Mouse (Mus musculus) myocyte (in vitro differentiated cells): Measurements from ENCODE around the gene Tyw5. TPM values are rescaled to one million over a fixed set of nuclear protein-coding genes. Genes with fewer than 3 reads are reported as not detected.

ENCODE experiments used
- H3K27me3 ChIP-seq: one replicate; pipeline ENCODE4 v1.6.1; 2011; ENCODE audit not compliant: control insufficient read depth, insufficient read depth, insufficient read length
- H3K36me3 ChIP-seq: one replicate; pipeline ENCODE4 v1.6.1; 2011; ENCODE audit not compliant: control insufficient read depth, insufficient read depth
- H3K4me2 ChIP-seq: one replicate; pipeline ENCODE4 v1.6.1; 2011; ENCODE audit warnings: low read depth, control low read depth
- H3K4me3 ChIP-seq: one replicate; pipeline ENCODE4 v1.5.1; 2011; ENCODE audit warnings: mild to moderate bottlenecking, control low read depth, moderate library complexity
- H3K79me2 ChIP-seq: one replicate; pipeline ENCODE4 v1.6.1; 2011; ENCODE audit not compliant: control insufficient read depth, insufficient read depth
- H3ac ChIP-seq: one replicate; pipeline ENCODE4 v1.6.1; 2011; ENCODE audit not compliant: control insufficient read depth, insufficient read length
- CEBPB ChIP-seq: IDR thresholded peaks from 2 replicates; pipeline ENCODE4 v1.6.1; 2011; ENCODE audit warnings: mild to moderate bottlenecking, moderate library complexity; ENCODE audit not compliant: poor library complexity, insufficient read depth, severe bottlenecking
- E2F4 ChIP-seq: IDR thresholded peaks from one replicate; pipeline ENCODE4 v1.6.1; 2011; ENCODE audit warnings: mild to moderate bottlenecking, control low read depth, moderate library complexity; ENCODE audit not compliant: insufficient read depth
- MAX ChIP-seq: IDR thresholded peaks from one replicate; pipeline ENCODE4 v1.6.1; 2011; ENCODE audit warnings: low read depth, mild to moderate bottlenecking, control low read depth
- MYOD1 ChIP-seq, 3 experiments: IDR thresholded peaks; one replicate each; pipeline ENCODE4 v1.6.1; 2011; ENCODE audit warnings: control low read depth in 2 of 3, low read depth in 2 of 3, mild to moderate bottlenecking in 2 of 3, moderate library complexity in 1 of 3; ENCODE audit not compliant: insufficient read length in 2 of 3, control insufficient read depth in 1 of 3
- MYOG ChIP-seq, 3 experiments: IDR thresholded peaks; one replicate each; pipeline ENCODE4 v1.6.1; 2011; ENCODE audit warnings: control low read depth in 2 of 3, low read depth in 2 of 3, mild to moderate bottlenecking in 2 of 3; ENCODE audit not compliant: insufficient read length in 2 of 3, control insufficient read depth in 1 of 3, insufficient read depth in 1 of 3
- POLR2A ChIP-seq: IDR thresholded peaks from one replicate; pipeline ENCODE4 v1.6.1; 2011; ENCODE audit warnings: low read depth, mild to moderate bottlenecking, control low read depth, moderate library complexity; ENCODE audit not compliant: insufficient read length
- POLR2AphosphoS2 ChIP-seq: IDR thresholded peaks from one replicate; pipeline ENCODE4 v1.6.1; 2011; ENCODE audit warnings: low read depth, control low read depth; ENCODE audit not compliant: insufficient read length
- REST ChIP-seq: IDR thresholded peaks from one replicate; pipeline ENCODE4 v1.6.1; 2011; ENCODE audit warnings: mild to moderate bottlenecking, control low read depth, moderate library complexity; ENCODE audit not compliant: insufficient read depth, insufficient read length
- SRF ChIP-seq: IDR thresholded peaks from one replicate; pipeline ENCODE4 v1.6.1; 2011; ENCODE audit warnings: low read depth; ENCODE audit not compliant: control insufficient read depth, insufficient read length
- TCF12 ChIP-seq: IDR thresholded peaks from one replicate; pipeline ENCODE4 v1.6.1; 2011; ENCODE audit warnings: mild to moderate bottlenecking, control low read depth; ENCODE audit not compliant: poor library complexity, insufficient read depth, severe bottlenecking
- TCF3 ChIP-seq: IDR thresholded peaks from one replicate; pipeline ENCODE4 v1.6.1; 2011; ENCODE audit warnings: low read depth, control low read depth; ENCODE audit not compliant: insufficient read length
- USF1 ChIP-seq: IDR thresholded peaks from one replicate; pipeline ENCODE4 v1.6.1; 2011; ENCODE audit warnings: low read depth, mild to moderate bottlenecking, control low read depth, moderate library complexity
- polyA plus RNA-seq: library from polyadenylated mRNA; unstranded; fragments of >200 nt; fragmentation: generic; extraction: Trizol; gene quantifications from one replicate; pipeline ENCODE4 v1.2.1, GENCODE M21; 2012; ENCODE audit warnings: missing spikeins

The Tyw5 gene
- polyA plus RNA-seq, 1 experiment, result 6.4 TPM

GRCm38 (mm10) chr1:57358546-57358945, 48.4 kb downstream of the Tyw5 start:
- Histone ChIP-seq H3K4me3 (no peak overlapping the region), H3K79me2 (no peaks in the 10 kb centered on the region), H3K4me2 (no peak overlapping the region), H3K27me3 (no peaks in the 10 kb centered on the region), H3K36me3 (no peaks in the 10 kb centered on the region), H3ac (no peak overlapping the region)
- no peak for TF ChIP-seq POLR2AphosphoS2
- no peak for TF ChIP-seq TCF12
- TF ChIP-seq MYOD1 (IDR thresholded peaks at IDR 0.05; ENCODE audit: control insufficient read depth in 1 of 3, insufficient read length in 2 of 3, low read depth in 2 of 3), result no peak
- no peak for TF ChIP-seq E2F4
- TF ChIP-seq CEBPB, result no peak
- no peak for TF ChIP-seq TCF3
- no peak for TF ChIP-seq SRF
- TF ChIP-seq REST, result no peak
- no peak for TF ChIP-seq POLR2A
- TF ChIP-seq USF1, result no peak
- no peak for TF ChIP-seq MYOG (IDR thresholded peaks at IDR 0.05; ENCODE audit: control insufficient read depth in 1 of 3, insufficient read depth in 1 of 3, insufficient read length in 2 of 3, low read depth in 2 of 3)
- TF ChIP-seq MAX, result no peak

GRCm38 (mm10) chr1:57351941-57352340, 55.0 kb downstream of the Tyw5 start:
- Histone ChIP-seq H3K27me3 (no peaks in the 10 kb centered on the region), H3K79me2 (no peaks in the 10 kb centered on the region), H3K4me3 (no peak overlapping the region), H3ac (no peak overlapping the region), H3K36me3 (no peaks in the 10 kb centered on the region), H3K4me2 (no peak overlapping the region)
- TF ChIP-seq E2F4, result no peak
- no peak for TF ChIP-seq MAX
- no peak for TF ChIP-seq CEBPB
- TF ChIP-seq USF1, result no peak
- TF ChIP-seq SRF, result no peak
- TF ChIP-seq MYOD1 (IDR thresholded peaks at IDR 0.05; ENCODE audit: control insufficient read depth in 1 of 3, insufficient read length in 2 of 3, low read depth in 2 of 3), result no peak
- TF ChIP-seq TCF12, result no peak
- TF ChIP-seq REST, result no peak
- no peak for TF ChIP-seq POLR2A
- no peak for TF ChIP-seq POLR2AphosphoS2
- no peak for TF ChIP-seq MYOG (IDR thresholded peaks at IDR 0.05; ENCODE audit: control insufficient read depth in 1 of 3, insufficient read depth in 1 of 3, insufficient read length in 2 of 3, low read depth in 2 of 3)
- no peak for TF ChIP-seq TCF3

- H3K4me3 ChIP-seq, result no peak overlapping the region
- H3ac ChIP-seq, result no peak overlapping the region
- H3K4me2 ChIP-seq, result no peak overlapping the region
- no peaks in the 10 kb centered on the region for H3K36me3 ChIP-seq
- TF ChIP-seq REST (no peak), MYOG (IDR thresholded peaks at IDR 0.05; ENCODE audit: control insufficient read depth in 1 of 3, insufficient read depth in 1 of 3, insufficient read length in 2 of 3, low read depth in 2 of 3) (no peak), POLR2AphosphoS2 (no peak), E2F4 (no peak), USF1 (no peak), SRF (no peak), POLR2A (no peak), MAX (no peak)
- peaks cover 6% of the 10 kb centered on the region for H3K27me3 ChIP-seq
- no peaks in the 10 kb centered on the region for H3K79me2 ChIP-seq
These were observed 59.4 kb downstream of the Tyw5 start for GRCm38 (mm10) chr1:57347487-57347886.

- H3K27me3 ChIP-seq, result peaks cover 6% of the 10 kb centered on the region
- H3ac ChIP-seq, result no peak overlapping the region
- no peak for TF ChIP-seq REST
- no peak for TF ChIP-seq POLR2AphosphoS2
- no peak for TF ChIP-seq MYOD1 (IDR thresholded peaks at IDR 0.05; ENCODE audit: control insufficient read depth in 1 of 3, insufficient read length in 2 of 3, low read depth in 2 of 3)
- TF ChIP-seq USF1, result no peak
- no peak for TF ChIP-seq TCF3
- TF ChIP-seq CEBPB, result no peak
- no peak for TF ChIP-seq MYOG (IDR thresholded peaks at IDR 0.05; ENCODE audit: control insufficient read depth in 1 of 3, insufficient read depth in 1 of 3, insufficient read length in 2 of 3, low read depth in 2 of 3)
- no peak for TF ChIP-seq POLR2A
- no peak for TF ChIP-seq MAX
- no peak for TF ChIP-seq SRF
- no peak overlapping the region for H3K4me3 ChIP-seq
- H3K4me2 ChIP-seq, result no peak overlapping the region
- H3K36me3 ChIP-seq, result no peaks in the 10 kb centered on the region
- no peaks in the 10 kb centered on the region for H3K79me2 ChIP-seq
These were observed 65.7 kb downstream of the Tyw5 start for GRCm38 (mm10) chr1:57341197-57341596.
